Mouse (Mus musculus): Measurements from ENCODE around the gene Elf1. TPM values are rescaled to one million over a fixed set of nuclear protein-coding genes. Genes with fewer than 3 reads are reported as not detected.
A peak's percentile ranks its signal among the peaks of the same experiment; 100 is the strongest.

Gene Elf1
- polyA plus RNA-seq, 1 experiment from 2014 or later, result 22.7 TPM

GRCm38 (mm10) chr14:79583526-79584245 lies 102.7 kb downstream of the Elf1 start:
- Histone ChIP-seq H3K9ac (ENCODE audit: low read depth, low read length) (no peak overlapping the region), H3K4me1 (replicated peaks; ENCODE audit: control insufficient read depth, insufficient read depth, low read length) (peaks cover 5% of the 10 kb centered on the region; the same call in 1 of the 2 replicates), H3K4me2 (no peak overlapping the region), H3K36me3 (ENCODE audit: control insufficient read depth, insufficient read depth, low read length) (no peaks in the 10 kb centered on the region), H3K27me3 (replicated peaks; ENCODE audit: control insufficient read depth, insufficient read depth, low read length) (no peaks in the 10 kb centered on the region), H3K27ac (ENCODE audit: low read depth, low read length) (no peak overlapping the region), H3K9me3 (ENCODE audit: control insufficient read depth, low read length) (no peaks in the 10 kb centered on the region), H3K4me3 (ENCODE audit: low read depth, low read length) (no peak overlapping the region)
- DNase-seq (ENCODE audit: low spot score) (no peak), ATAC-seq (replicated peaks; ENCODE audit: low FRiP score) (no peak)
- WGBS, result 78% methylated on average over 5 of the region's 5 CpGs

DNA sequence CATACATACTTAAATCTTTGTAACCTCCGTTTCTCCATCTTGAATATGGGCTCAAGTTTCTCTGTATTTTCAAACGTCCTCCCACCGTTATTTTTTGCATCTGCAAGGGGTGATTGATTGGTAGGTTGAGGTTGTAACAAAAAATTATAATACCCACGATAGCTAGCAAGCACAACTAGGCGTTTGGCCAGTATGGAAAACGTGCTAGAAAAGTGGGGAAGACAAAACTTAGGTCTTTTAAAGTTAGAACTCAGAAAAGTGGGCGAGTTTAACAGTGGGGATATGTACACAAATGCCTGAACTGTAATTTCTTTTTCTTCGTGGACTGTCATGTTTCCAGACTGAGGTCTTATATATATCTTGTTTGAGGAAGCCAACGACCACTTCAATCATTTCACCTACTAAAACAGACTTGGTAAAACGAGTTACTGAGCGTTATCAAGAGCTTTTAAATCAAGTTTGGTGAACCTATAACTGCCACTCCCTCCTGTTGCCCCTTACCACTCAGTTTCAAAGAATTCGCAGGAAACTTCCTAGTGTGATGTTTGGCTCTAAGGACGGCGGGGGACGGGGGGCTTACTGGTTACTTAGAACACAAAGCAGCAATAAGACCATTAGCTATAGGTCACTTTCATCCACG lies 105.6 kb downstream of the Elf1 start:
- H3K27ac ChIP-seq (ENCODE audit: low read depth, low read length), result peak overlapping the region; percentile 76
- peak overlapping the region; percentile 82 for H3K4me3 ChIP-seq (ENCODE audit: low read depth, low read length)
- H3K27me3 ChIP-seq (replicated peaks; ENCODE audit: control insufficient read depth, insufficient read depth, low read length), result no peaks in the 10 kb centered on the region
- H3K9ac ChIP-seq (ENCODE audit: low read depth, low read length), result peak overlapping the region; percentile 68
- peaks cover 7% of the 10 kb centered on the region; the same call in 1 of the 2 replicates for H3K4me1 ChIP-seq (replicated peaks; ENCODE audit: control insufficient read depth, insufficient read depth, low read length)
- WGBS, result 27% methylated on average over 16 of the region's 16 CpGs
- H3K36me3 ChIP-seq (ENCODE audit: control insufficient read depth, insufficient read depth, low read length), result no peaks in the 10 kb centered on the region
- peak overlapping the region; percentile 86 for H3K4me2 ChIP-seq
- no peaks in the 10 kb centered on the region for H3K9me3 ChIP-seq (ENCODE audit: control insufficient read depth, low read length)
- ATAC-seq (replicated peaks; ENCODE audit: low FRiP score), result no peak
- DNase-seq (ENCODE audit: low spot score), result no peak

- Histone ChIP-seq H3K27ac (ENCODE audit: low read depth, low read length) (peak within 1 kb of the TSS; percentile 76), H3K4me2 (peak within 1 kb of the TSS; percentile 86), H3K27me3 (replicated peaks; ENCODE audit: control insufficient read depth, insufficient read depth, low read length) (no peaks in the 10 kb centered on the region), H3K9ac (ENCODE audit: low read depth, low read length) (peak within 1 kb of the TSS; percentile 68), H3K36me3 (ENCODE audit: control insufficient read depth, insufficient read depth, low read length) (no peaks in the 10 kb centered on the region), H3K9me3 (ENCODE audit: control insufficient read depth, low read length) (no peaks in the 10 kb centered on the region), H3K4me1 (replicated peaks; ENCODE audit: control insufficient read depth, insufficient read depth, low read length) (peaks cover 7% of the 10 kb centered on the region; the same call in 1 of the 2 replicates), H3K4me3 (ENCODE audit: low read depth, low read length) (peak within 1 kb of the TSS; percentile 82)
- ATAC-seq (replicated peaks; ENCODE audit: low FRiP score) (peak; percentile 99), DNase-seq (ENCODE audit: low spot score) (peak; percentile 96)
- WGBS, result under 1% methylated on average over 60 of the region's 60 CpGs
Observed at GRCm38 (mm10) chr14:79587139-79587851, 106.3 kb downstream of the Elf1 start, which contains the start of gene Sugt1. TSS of gene Sugt1 (plus strand) at chr14:79587691.

DNA sequence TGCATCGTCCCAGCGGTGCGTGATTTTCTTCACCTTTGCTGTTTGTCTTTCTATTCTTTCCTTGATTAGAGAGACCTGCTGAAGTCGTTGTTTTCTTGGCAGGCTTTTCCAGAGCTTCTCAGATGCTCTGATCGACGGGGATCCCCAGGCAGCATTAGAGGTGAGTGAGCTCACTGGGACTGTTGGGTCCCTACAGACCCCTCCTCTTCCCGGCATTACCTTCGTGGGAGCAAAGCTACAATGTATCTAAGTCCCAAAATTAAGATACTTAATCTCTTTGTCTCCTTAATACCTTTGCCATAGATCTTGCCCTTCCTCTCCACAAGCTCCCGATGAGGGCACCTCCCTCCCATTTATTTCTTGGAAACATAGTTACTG lies 106.8 kb downstream of the Elf1 start:
- H3K36me3 ChIP-seq (ENCODE audit: control insufficient read depth, insufficient read depth, low read length), result no peaks in the 10 kb centered on the region
- peak overlapping the region; percentile 82 for H3K4me3 ChIP-seq (ENCODE audit: low read depth, low read length)
- H3K27me3 ChIP-seq (replicated peaks; ENCODE audit: control insufficient read depth, insufficient read depth, low read length), result no peaks in the 10 kb centered on the region
- no peaks in the 10 kb centered on the region for H3K9me3 ChIP-seq (ENCODE audit: control insufficient read depth, low read length)
- H3K9ac ChIP-seq (ENCODE audit: low read depth, low read length), result peak overlapping the region; percentile 68
- 1% methylated on average over 9 of the region's 9 CpGs for WGBS
- DNase-seq (ENCODE audit: low spot score), result no peak
- ATAC-seq (replicated peaks; ENCODE audit: low FRiP score), result peak; percentile 25
- peak overlapping the region; percentile 76 for H3K27ac ChIP-seq (ENCODE audit: low read depth, low read length)
- H3K4me1 ChIP-seq (replicated peaks; ENCODE audit: control insufficient read depth, insufficient read depth, low read length), result peaks cover 7% of the 10 kb centered on the region; the same call in 1 of the 2 replicates
- peak overlapping the region; percentile 86 for H3K4me2 ChIP-seq

DNA sequence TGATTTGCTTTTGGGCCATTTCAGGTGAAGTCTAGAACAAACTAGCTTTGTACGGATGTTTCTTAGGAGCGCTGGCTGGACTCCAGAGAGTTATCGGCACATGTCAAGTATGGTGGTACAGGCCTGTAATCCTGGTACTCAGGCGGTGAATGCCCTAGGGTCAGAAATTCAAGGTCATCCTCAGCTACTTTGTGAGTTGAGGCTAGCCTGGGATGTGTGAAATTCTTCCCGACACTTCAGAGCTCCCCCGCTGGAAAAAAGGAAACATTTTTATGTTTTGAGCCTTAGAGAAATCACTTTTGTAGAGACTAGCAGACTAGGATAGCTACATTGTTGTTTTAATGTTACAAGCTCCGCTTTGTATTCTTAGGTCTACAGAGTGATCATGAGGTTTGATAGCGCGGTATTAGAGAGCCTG lies 107.5 kb downstream of the Elf1 start:
- Histone ChIP-seq H3K4me3 (ENCODE audit: low read depth, low read length) (peak overlapping the region; percentile 82), H3K4me1 (replicated peaks; ENCODE audit: control insufficient read depth, insufficient read depth, low read length) (peaks cover 7% of the 10 kb centered on the region; the same call in 1 of the 2 replicates), H3K27me3 (replicated peaks; ENCODE audit: control insufficient read depth, insufficient read depth, low read length) (no peaks in the 10 kb centered on the region), H3K27ac (ENCODE audit: low read depth, low read length) (no peak overlapping the region), H3K9ac (ENCODE audit: low read depth, low read length) (peak overlapping the region; percentile 68; the same call in 1 of the 2 replicates), H3K4me2 (peak overlapping the region; percentile 86), H3K9me3 (ENCODE audit: control insufficient read depth, low read length) (no peaks in the 10 kb centered on the region), H3K36me3 (ENCODE audit: control insufficient read depth, insufficient read depth, low read length) (no peaks in the 10 kb centered on the region)
- 81% methylated on average over 9 of the region's 9 CpGs for WGBS
- ATAC-seq (replicated peaks; ENCODE audit: low FRiP score), result no peak
- DNase-seq (ENCODE audit: low spot score), result no peak

GRCm38 (mm10) chr14:79589401-79589800 lies 108.4 kb downstream of the Elf1 start:
- DNase-seq (ENCODE audit: low spot score) (no peak), ATAC-seq (replicated peaks; ENCODE audit: low FRiP score) (no peak)
- Histone ChIP-seq H3K4me1 (replicated peaks; ENCODE audit: control insufficient read depth, insufficient read depth, low read length) (peaks cover 7% of the 10 kb centered on the region; the same call in 1 of the 2 replicates), H3K4me3 (ENCODE audit: low read depth, low read length) (no peak overlapping the region), H3K4me2 (no peak overlapping the region), H3K27me3 (replicated peaks; ENCODE audit: control insufficient read depth, insufficient read depth, low read length) (no peaks in the 10 kb centered on the region), H3K9me3 (ENCODE audit: control insufficient read depth, low read length) (no peaks in the 10 kb centered on the region), H3K27ac (ENCODE audit: low read depth, low read length) (no peak overlapping the region), H3K36me3 (ENCODE audit: control insufficient read depth, insufficient read depth, low read length) (no peaks in the 10 kb centered on the region), H3K9ac (ENCODE audit: low read depth, low read length) (no peak overlapping the region)
- 89% methylated on average over 6 of the region's 6 CpGs for WGBS

GRCm38 (mm10) chr14:79590916-79591315 lies 109.9 kb downstream of the Elf1 start:
- Histone ChIP-seq H3K9ac (ENCODE audit: low read depth, low read length) (no peak overlapping the region), H3K4me1 (replicated peaks; ENCODE audit: control insufficient read depth, insufficient read depth, low read length) (peaks cover 7% of the 10 kb centered on the region; the same call in 1 of the 2 replicates), H3K27me3 (replicated peaks; ENCODE audit: control insufficient read depth, insufficient read depth, low read length) (no peaks in the 10 kb centered on the region), H3K36me3 (ENCODE audit: control insufficient read depth, insufficient read depth, low read length) (no peaks in the 10 kb centered on the region; the same call in 1 of the 2 replicates), H3K27ac (ENCODE audit: low read depth, low read length) (no peak overlapping the region), H3K9me3 (ENCODE audit: control insufficient read depth, low read length) (no peaks in the 10 kb centered on the region), H3K4me2 (no peak overlapping the region), H3K4me3 (ENCODE audit: low read depth, low read length) (no peak overlapping the region)
- ATAC-seq (replicated peaks; ENCODE audit: low FRiP score), result no peak
- no peak for DNase-seq (ENCODE audit: low spot score)
- WGBS, result 95% methylated on average over 8 of the region's 8 CpGs

DNA sequence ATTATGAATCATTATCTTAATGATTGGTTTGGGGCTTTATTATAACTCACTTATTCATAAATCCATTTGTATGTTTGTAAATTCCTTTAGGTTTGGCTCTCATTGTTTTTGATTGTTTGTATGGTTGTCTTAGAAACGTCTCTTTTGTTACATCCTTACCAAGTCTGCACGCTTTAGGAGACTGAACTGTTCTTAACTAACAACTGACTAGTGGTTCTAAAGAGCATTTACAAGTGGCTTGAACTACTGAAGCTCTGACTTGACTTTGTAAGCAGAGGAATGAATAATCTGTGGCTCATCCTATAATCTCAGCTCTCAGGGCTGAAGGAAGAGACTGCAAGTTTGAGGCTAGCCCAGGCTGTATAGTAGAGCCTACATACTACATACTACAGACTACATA lies 110.6 kb downstream of the Elf1 start:
- WGBS, result 92% methylated on average over 2 of the region's 2 CpGs
- Histone ChIP-seq H3K4me3 (ENCODE audit: low read depth, low read length) (no peak overlapping the region), H3K9me3 (ENCODE audit: control insufficient read depth, low read length) (no peaks in the 10 kb centered on the region), H3K27ac (ENCODE audit: low read depth, low read length) (no peak overlapping the region), H3K4me2 (no peak overlapping the region), H3K27me3 (replicated peaks; ENCODE audit: control insufficient read depth, insufficient read depth, low read length) (no peaks in the 10 kb centered on the region), H3K4me1 (replicated peaks; ENCODE audit: control insufficient read depth, insufficient read depth, low read length) (peaks cover 7% of the 10 kb centered on the region; the same call in 1 of the 2 replicates), H3K9ac (ENCODE audit: low read depth, low read length) (no peak overlapping the region), H3K36me3 (ENCODE audit: control insufficient read depth, insufficient read depth, low read length) (no peaks in the 10 kb centered on the region; the same call in 1 of the 2 replicates)
- ATAC-seq (replicated peaks; ENCODE audit: low FRiP score) (no peak), DNase-seq (ENCODE audit: low spot score) (no peak)
